Mouse (Mus musculus): Measurements from ENCODE around the gene Gm21985.

GRCm38 (mm10) chr2:112448510-112449059 is 182.5 kb downstream of the Gm21985 start:
- TF ChIP-seq POLR2A (IDR thresholded peaks at IDR 0.05; ENCODE audit: low read depth, low read length) = no peak
- TF ChIP-seq CTCF (IDR thresholded peaks at IDR 0.05; ENCODE audit: extremely low read depth, insufficient read length, insufficient replicate concordance, low read depth, low read length) = no peak
